8 mouse cellular contexts compared by ENCODE assay signal in genomic region chr4:106315921-106316350, GRCm38 (mm10). TPM values are rescaled to one million over a fixed set of nuclear protein-coding genes. Genes with fewer than 3 reads are reported as not detected.
DNase-seq lines count a peak whose midpoint lies in the region; ATAC-seq and TF ChIP-seq lines count a peak whose summit lies in the region.

Usp24 (plus strand) TSS chr4:106316213.

- TF ChIP-seq CTCF in bone marrow macrophage, adult 2 months (IDR thresholded peaks at IDR 0.05; ENCODE audit: low read depth, low read length), result no peak

- peak within 1 kb of the TSS; percentile 98 for H3K9ac ChIP-seq in heart, embryonic 11.5 days (ENCODE audit: low read depth, low read length)
- peak within 1 kb of the TSS; percentile 94 for H3K9ac ChIP-seq in kidney, embryonic 15.5 days
- H3K9ac ChIP-seq in liver, embryonic 11.5 days (ENCODE audit: low read depth, low read length), result peak within 1 kb of the TSS; percentile 94

- TF ChIP-seq POLR2A in bone marrow macrophage, adult 2 months (IDR thresholded peaks at IDR 0.05; ENCODE audit: borderline replicate concordance, low read depth, low read length), result 0 out of 2 replicates have a peak, but pooled peaks have one; percentile 37

- peaks cover 29% of the 10 kb centered on the region for H3K36me3 ChIP-seq in erythroblast, embryonic 14.5 days (ENCODE audit: control insufficient read depth)
- H3K36me3 ChIP-seq in heart, embryonic 11.5 days (ENCODE audit: control insufficient read depth, insufficient read depth, low read length), result no peaks in the 10 kb centered on the region
- no peaks in the 10 kb centered on the region for H3K36me3 ChIP-seq in kidney, embryonic 15.5 days
- H3K36me3 ChIP-seq in liver, embryonic 11.5 days (ENCODE audit: control insufficient read depth, insufficient read depth, low read length), result no peaks in the 10 kb centered on the region

- peak within 1 kb of the TSS; percentile 93 for H3K4me2 ChIP-seq in heart, embryonic 11.5 days
- H3K4me2 ChIP-seq in kidney, embryonic 15.5 days, result peak within 1 kb of the TSS; percentile 82
- H3K4me2 ChIP-seq in liver, embryonic 11.5 days, result peak within 1 kb of the TSS; percentile 90

- H3K27me3 ChIP-seq in erythroblast, embryonic 14.5 days (ENCODE audit: control insufficient read depth), result no peaks in the 10 kb centered on the region
- no peaks in the 10 kb centered on the region for H3K27me3 ChIP-seq in heart, embryonic 11.5 days (ENCODE audit: control insufficient read depth, insufficient read depth, low read length)
- no peaks in the 10 kb centered on the region for H3K27me3 ChIP-seq in kidney, embryonic 15.5 days
- no peaks in the 10 kb centered on the region for H3K27me3 ChIP-seq in liver, embryonic 11.5 days (replicated peaks; ENCODE audit: control insufficient read depth, insufficient read depth, low read length)

- ATAC-seq in heart, embryonic 11.5 days (replicated peaks; ENCODE audit: insufficient number of reproducible peaks, low FRiP score, low TSS enrichment), result peak; percentile 88
- peak; percentile 94 for ATAC-seq in kidney, embryonic 15.5 days (replicated peaks; ENCODE audit: low FRiP score)
- peak; percentile 83 for ATAC-seq in liver, embryonic 11.5 days (replicated peaks; ENCODE audit: low FRiP score)
- ATAC-seq in monocyte, adult 5-6 weeks (replicated peaks; ENCODE audit: insufficient number of reproducible peaks, low FRiP score, low TSS enrichment, poor library complexity, severe bottlenecking), result peak; percentile 46; the same call in 1 of the 2 replicates

- peak; percentile 78 to 85 for DNase-seq in B cell, adult 2 months
- DNase-seq in liver, embryonic 11.5 days (ENCODE audit: low spot score), result peak; percentile 83
- DNase-seq in spleen, postnatal 14 days (ENCODE audit: low spot score in 2 of 2), result peak; percentile 63 to 68

- peak within 1 kb of the TSS; percentile 71 for H3K27ac ChIP-seq in bone marrow macrophage, adult 2 months (ENCODE audit: insufficient read depth, low read depth, low read length)
- peak within 1 kb of the TSS; percentile 93 for H3K27ac ChIP-seq in heart, embryonic 11.5 days (ENCODE audit: low read depth, low read length)
- H3K27ac ChIP-seq in kidney, embryonic 15.5 days, result peak within 1 kb of the TSS; percentile 93
- H3K27ac ChIP-seq in liver, embryonic 11.5 days (ENCODE audit: low read depth, low read length), result peak within 1 kb of the TSS; percentile 92

- H3K9me3 ChIP-seq in erythroblast, embryonic 14.5 days (ENCODE audit: control insufficient read depth, low read length), result no peaks in the 10 kb centered on the region
- H3K9me3 ChIP-seq in heart, embryonic 11.5 days (replicated peaks; ENCODE audit: control insufficient read depth, low read length), result no peaks in the 10 kb centered on the region
- H3K9me3 ChIP-seq in kidney, embryonic 15.5 days (replicated peaks), result no peaks in the 10 kb centered on the region
- no peaks in the 10 kb centered on the region for H3K9me3 ChIP-seq in liver, embryonic 11.5 days (ENCODE audit: control insufficient read depth, low read length)

- peak within 1 kb of the TSS; percentile 100 for H3K4me3 ChIP-seq in bone marrow macrophage, adult 2 months (ENCODE audit: insufficient read depth, low read length)
- peak within 1 kb of the TSS; percentile 100 for H3K4me3 ChIP-seq in erythroblast, embryonic 14.5 days (replicated peaks)
- peak within 1 kb of the TSS; percentile 88 for H3K4me3 ChIP-seq in heart, embryonic 11.5 days (ENCODE audit: low read depth, low read length)
- H3K4me3 ChIP-seq in kidney, embryonic 15.5 days (replicated peaks), result peak within 1 kb of the TSS; percentile 93
- H3K4me3 ChIP-seq in liver, embryonic 11.5 days (ENCODE audit: low read depth, low read length), result peak within 1 kb of the TSS; percentile 97

- WGBS in heart, embryonic 11.5 days (ENCODE audit: insufficient replicate concordance), result under 1% methylated on average over 49 of the region's 60 CpGs
- WGBS in kidney, embryonic 15.5 days, result under 1% methylated on average over 57 of the region's 60 CpGs
- under 1% methylated on average over 58 of the region's 60 CpGs for WGBS in liver, embryonic 11.5 days

- peaks cover 12% of the 10 kb centered on the region for H3K4me1 ChIP-seq in bone marrow macrophage, adult 2 months (ENCODE audit: control insufficient read depth, insufficient read depth, low read length)
- H3K4me1 ChIP-seq in erythroblast, embryonic 14.5 days (ENCODE audit: control insufficient read depth), result peaks cover 73% of the 10 kb centered on the region
- peaks cover 24% of the 10 kb centered on the region for H3K4me1 ChIP-seq in heart, embryonic 11.5 days (ENCODE audit: control insufficient read depth, insufficient read depth, low read length)
- H3K4me1 ChIP-seq in kidney, embryonic 15.5 days, result peaks cover 38% of the 10 kb centered on the region
- H3K4me1 ChIP-seq in liver, embryonic 11.5 days (replicated peaks; ENCODE audit: control insufficient read depth, insufficient read depth, low read length), result peaks cover 22% of the 10 kb centered on the region

RNA-seq across cellular contexts. Expression of gene Usp24, which starts in this region (rescaled TPM):
- 12.9 and 15.8 TPM in 2 replicates for polyA plus RNA-seq in bone marrow macrophage, adult 2 months (2012; ENCODE audit: insufficient read depth, insufficient read length, missing spikeins)
- polyA plus RNA-seq in erythroblast, embryonic 14.5 days (2012), result 1.2 TPM in 2 replicates
- 8.2 and 10.7 TPM in 2 replicates for polyA plus RNA-seq in heart, embryonic 11.5 days (2014; fragmentation: Nextera tagmentation; extraction: Ambion mirVana)
- 8.3 and 9.3 TPM in 2 replicates for polyA plus RNA-seq in kidney, embryonic 15.5 days (2015; fragmentation: Nextera tagmentation; extraction: Ambion mirVana)
- 12.6 and 15.1 TPM in 2 replicates for polyA plus RNA-seq in liver, embryonic 11.5 days (2014; fragmentation: Nextera tagmentation; extraction: Ambion mirVana)
- total RNA-seq in monocyte, adult 5-6 weeks (2017), result 26.1 to 56.0 TPM (median 31.8 TPM) in 3 replicates

Comparison
In these comparisons a context has a peak if more than half of its experiments do, and no peak if none do; other contexts are left out.
1. Peak in every context shown above with its lines: DNase-seq, ATAC-seq, H3K4me3 ChIP-seq and H3K27ac ChIP-seq.